Mouse (Mus musculus) left cerebral cortex, postnatal 14 days (tissue): ENCODE data around the gene Mcl1. TPM values are rescaled to one million over a fixed set of nuclear protein-coding genes. Genes with fewer than 3 reads are reported as not detected.
"Not testable (repeated sequence)": the region's sequence is repeated elsewhere in the genome, so short reads cannot be mapped to it uniquely, and the experiment has no call there.

ENCODE experiments used
- DNase-seq, 2 experiments: peaks; one replicate each; pipeline ENCODE4 v3.0.0; 2021 to 2022; ENCODE audit warnings: low spot score in 2 of 2, mixed read lengths in 1 of 2
- intact Hi-C: fragments of 180-260 bp; cut with DNase I; formaldehyde crosslinking; loops from one replicate; pipeline ENCODE4 v1.15.1; 2025
- total RNA-seq, 2 experiments: library from RNA; stranded (reverse); gene quantifications; 2 replicates each; pipeline ENCODE4 v1.2.3; 2021

The Mcl1 gene
- total RNA-seq, 2 experiments from 2014 or later = 58.6 to 69.2 TPM

DNA sequence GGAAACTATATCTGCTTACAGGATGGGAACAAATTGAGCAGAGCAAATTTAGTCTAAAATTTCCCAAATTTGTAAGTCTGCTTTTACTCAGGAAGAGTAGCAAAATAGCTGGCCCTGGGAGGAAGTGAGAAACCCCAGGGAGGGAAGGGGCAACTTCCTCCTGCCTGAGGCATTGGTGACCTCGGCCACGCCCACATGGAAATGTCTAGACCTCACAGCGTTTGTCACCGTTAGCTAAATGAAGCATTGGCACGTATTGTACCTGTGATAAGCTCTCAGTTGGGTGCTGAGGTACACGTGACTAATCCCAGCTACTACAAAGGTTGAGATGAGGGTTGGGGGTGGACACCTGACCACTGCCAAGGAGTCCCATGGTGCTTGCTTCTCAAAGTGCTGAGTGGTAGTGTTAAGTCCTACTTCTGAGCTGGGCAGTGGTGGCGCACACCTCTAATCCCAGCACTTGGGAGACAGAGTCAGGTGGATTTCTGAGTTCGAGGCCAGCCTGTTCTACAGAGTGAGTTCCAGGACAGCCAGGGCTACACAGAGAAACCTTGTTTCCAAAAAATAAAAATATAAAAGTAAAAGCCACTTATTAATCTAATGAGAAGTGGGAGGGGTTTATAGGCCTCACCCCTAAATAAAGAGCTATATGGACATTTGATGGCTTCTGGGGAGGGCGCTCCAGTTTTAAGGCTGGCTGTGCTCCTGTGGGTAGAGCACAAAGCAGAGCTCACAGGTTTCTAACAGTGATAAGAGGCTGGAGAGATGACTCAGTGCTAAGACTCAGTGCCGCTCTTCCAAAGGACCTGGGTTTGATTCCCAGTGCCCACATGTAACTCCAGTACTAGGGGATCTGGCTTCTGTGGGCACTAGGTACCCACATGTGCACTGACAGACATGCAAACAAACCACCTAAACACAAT, 13.0 kb upstream of the Mcl1 start:
- intact Hi-C loops = no loop called here
- DNase-seq = peak in 1 of 2 experiments; percentile 30

DNA sequence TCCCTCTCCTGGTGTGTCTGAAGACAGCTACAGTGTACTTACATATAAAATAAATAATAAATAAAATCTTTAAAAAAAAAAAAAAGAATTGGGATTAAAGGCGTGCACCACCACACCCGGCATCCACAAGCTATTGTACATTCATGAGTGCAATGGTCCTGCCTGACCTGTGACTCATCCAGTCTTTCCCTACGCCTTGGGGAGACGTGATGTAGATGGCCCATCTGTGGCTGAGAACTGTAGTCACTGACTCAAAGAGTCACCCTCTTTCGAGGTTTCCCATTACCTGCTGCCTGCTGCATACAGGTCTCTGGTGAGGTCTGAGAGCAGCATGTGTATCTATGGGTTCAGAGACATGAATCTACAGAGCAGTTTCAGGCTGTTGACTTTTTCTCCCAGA, 10.6 kb upstream of the Mcl1 start:
- intact Hi-C loops = no loop called here
- no peak for DNase-seq

- no peak for DNase-seq
- intact Hi-C loops = no loop called here
Measured at GRCm38 (mm10) chr3:95650276-95651032, 8.1 kb upstream of the Mcl1 start.

GRCm38 (mm10) chr3:95651033-95651373, 7.6 kb upstream of the Mcl1 start:
- no peak for DNase-seq
- intact Hi-C loops = no loop called here

- intact Hi-C loops = no loop called here
- no peak for DNase-seq
Measured at GRCm38 (mm10) chr3:95651391-95652203, 7.0 kb upstream of the Mcl1 start.

- DNase-seq = no peak
- intact Hi-C loops = no loop called here
Measured at GRCm38 (mm10) chr3:95652204-95652811, 6.3 kb upstream of the Mcl1 start.

DNA sequence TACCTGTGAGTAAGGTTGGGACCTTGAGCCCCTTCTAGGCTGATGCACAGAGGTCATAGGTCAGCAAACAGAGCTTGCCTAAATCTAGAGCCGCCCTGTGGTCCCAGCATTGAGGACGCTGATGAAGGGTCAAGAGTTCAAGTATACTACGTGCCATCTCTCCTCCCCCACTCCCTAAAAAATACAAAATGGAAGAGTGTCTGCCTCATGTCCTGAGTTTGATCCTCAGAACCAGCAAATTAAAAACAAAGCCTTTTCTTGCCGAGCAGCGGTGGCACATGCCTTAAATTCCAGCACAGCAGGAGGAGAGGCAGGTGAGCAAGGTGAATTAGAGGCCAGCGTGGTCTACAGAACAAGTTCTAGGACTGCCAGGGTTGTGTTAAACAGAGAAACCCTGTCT, 5.7 kb upstream of the Mcl1 start:
- no peak for DNase-seq
- intact Hi-C loops = no loop called here

DNA sequence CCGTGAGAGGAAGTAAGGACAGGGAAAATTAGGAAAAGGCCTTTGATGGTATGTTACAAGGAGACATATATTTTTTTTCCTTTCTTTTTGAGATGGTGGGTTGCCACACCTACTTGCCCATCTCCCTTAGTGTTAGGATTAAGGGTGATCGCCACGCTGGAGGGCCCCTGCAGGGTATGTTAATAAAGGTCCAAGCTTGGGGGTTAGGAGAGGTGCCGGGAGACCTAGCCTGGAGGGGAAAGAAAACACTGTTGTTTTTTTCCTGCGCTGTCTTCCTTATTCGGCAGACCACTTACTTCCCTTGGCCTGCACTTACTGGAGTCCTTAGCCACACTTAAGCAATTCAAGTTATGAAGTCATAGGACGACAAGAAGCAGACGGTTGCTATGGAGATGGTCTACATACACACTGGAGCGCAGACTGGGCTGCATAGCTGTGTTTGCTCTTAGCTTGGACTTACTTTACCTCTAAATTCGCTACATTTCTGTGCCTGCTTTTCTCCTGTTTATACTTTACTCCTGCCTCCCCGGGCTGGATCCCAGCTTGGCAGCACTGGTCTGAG, 5.0 kb upstream of the Mcl1 start:
- intact Hi-C loops = no loop called here
- peak; percentile 30 to 69 for DNase-seq

DNA sequence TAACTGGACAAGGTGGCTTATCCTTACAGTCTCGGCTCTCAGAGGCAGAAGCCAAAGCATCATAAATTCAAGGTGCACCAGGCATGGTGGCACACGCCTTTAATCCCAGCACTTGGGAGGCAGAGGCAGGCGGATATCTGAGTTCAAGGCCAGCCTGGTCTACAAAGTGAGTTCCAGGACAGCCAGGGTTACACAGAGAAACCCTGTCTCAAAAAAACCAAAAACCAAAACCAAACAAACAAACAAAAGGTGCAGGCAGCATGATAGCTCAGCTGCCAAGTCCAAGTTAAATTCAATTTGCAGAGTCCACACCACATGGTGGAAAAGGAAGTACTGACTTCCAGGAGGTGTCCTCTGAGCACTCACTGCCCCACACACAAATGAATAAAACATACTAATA, 4.2 kb upstream of the Mcl1 start:
- intact Hi-C loops, DNase-seq: not testable (repeated sequence)

DNA sequence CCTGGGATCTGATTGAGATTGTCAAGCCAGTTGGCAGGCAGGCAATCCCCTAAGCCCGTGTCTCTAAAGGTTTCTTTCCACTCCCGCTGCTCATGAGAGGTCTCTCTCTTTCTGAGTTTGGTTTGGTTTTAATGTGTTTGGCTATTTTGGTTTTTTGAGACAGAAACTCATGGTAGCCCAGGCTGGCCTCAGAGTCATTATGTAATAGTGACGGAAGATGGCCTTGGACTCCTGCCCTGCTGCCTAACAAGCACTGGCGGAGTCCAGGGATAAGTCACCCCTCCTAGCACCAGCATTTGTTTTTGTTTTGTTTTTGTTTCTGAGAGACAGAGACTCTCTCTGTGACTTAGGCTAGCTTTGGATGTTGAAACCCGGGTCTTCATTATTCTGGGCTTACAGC, 3.2 kb upstream of the Mcl1 start:
- DNase-seq = no peak

GRCm38 (mm10) chr3:95657108-95657507, 1.5 kb upstream of the Mcl1 start:
- intact Hi-C loops = no loop called here
- no peak for DNase-seq

More for the DNA sequence above, 3.2 kb upstream of the Mcl1 start:
- intact Hi-C loops = no loop called here

DNA sequence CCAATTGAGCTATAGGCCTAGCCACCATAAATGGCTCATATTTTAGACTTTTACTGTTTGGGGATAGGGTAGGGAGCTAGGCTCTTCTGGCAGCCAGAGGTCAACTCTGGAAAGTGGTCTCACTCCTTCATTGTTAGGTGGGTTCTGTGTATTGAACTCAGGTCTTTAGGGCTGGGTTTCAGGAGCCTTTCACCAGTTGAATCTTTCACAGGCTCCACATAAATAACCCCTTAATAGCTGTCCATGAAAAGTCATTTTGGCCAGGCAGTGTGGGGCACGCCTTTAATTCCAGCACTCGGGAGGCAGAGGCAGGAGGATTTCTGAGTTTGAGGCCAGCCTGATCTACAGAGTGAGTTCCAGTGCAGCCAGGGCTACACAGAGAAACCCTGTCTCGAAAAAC, 877 bp upstream of the Mcl1 start:
- DNase-seq = no peak
- intact Hi-C loops = no loop called here

- peak; percentile 62 to 69 for DNase-seq
- intact Hi-C loops = no loop called here
Measured at GRCm38 (mm10) chr3:95658868-95659712, 502 bp downstream of the Mcl1 start.

DNA sequence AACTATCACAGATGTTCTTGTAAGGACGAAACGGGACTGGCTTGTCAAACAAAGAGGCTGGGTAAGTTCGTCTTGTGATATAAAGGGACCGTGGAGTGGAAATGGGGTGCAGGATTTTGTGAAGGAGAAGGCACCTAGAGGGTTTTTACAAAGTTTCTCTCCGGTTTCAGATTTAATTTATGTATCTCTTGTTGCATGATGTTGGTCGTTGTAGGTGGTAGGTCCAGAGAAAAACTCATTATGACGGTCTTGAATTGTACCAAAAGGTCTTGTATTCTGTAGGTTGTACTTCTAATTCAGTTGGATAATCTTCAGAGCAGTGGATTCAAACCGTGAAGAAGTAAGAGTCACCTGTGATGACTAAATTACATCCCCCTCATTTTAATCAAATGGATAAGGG, 1.4 kb downstream of the Mcl1 start:
- intact Hi-C loops = no loop called here
- no peak for DNase-seq

GRCm38 (mm10) chr3:95660788-95661478, 2.3 kb downstream of the Mcl1 start:
- intact Hi-C loops = no loop called here
- DNase-seq = no peak

DNA sequence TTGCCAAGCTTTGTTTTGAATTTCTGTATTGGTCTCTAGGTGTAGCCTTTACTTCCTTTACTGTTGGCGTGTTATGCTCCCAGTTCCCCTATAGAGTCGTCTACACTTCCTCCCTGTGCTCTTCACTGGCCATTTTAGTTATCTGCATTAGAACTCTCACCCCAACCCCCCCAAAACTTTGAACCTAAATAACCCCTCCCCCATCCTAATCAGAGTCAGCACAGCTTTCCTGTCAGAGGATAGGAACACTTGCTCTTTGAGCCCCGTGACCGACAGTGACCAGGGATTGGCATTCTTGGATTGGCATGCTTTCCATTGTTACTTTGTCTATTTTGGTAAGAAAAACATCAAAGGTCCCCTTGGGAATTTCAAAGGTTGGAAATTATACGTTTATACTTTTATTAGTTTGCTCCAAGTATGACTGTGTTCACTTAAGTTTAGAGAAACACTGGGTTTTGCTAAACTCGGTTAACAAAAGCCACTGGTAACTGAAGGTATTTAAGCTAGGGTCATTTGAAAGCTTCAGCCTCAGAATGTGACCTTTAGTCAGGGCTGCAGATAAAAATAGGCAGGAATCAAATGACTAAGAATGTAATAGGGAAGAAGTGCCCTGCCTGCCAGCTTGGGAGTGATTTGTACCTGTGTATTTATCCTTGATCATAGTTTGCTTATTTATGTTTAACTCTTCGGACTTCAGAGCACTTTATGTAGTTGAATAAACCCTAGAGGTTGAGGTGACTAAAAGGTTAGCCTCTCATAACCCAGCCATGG, 3.5 kb downstream of the Mcl1 start:
- intact Hi-C loops = no loop called here
- no peak for DNase-seq
